Mouse (Mus musculus) cerebellum, adult 2 months (tissue): ENCODE data around the gene Schip1. TPM values are rescaled to one million over a fixed set of nuclear protein-coding genes. Genes with fewer than 3 reads are reported as not detected.
"Not testable (repeated sequence)": the region's sequence is repeated elsewhere in the genome, so short reads cannot be mapped to it uniquely, and the experiment has no call there.

ENCODE experiments used
- DNase-seq, 2 experiments: peaks; one replicate each; pipeline ENCODE4 v3.0.0; 2021
- H3K27ac ChIP-seq: fragments of 200-500 bp; 2 replicates; pipeline ENCODE4 v1.5.1; 2012; ENCODE audit warnings: low read length, control low read depth, inconsistent platforms; ENCODE audit not compliant: insufficient read depth
- H3K27me3 ChIP-seq: fragments of 200-500 bp; 2 replicates; pipeline ENCODE4 v1.6.1; 2012; ENCODE audit warnings: inconsistent platforms, mild to moderate bottlenecking, low read length, moderate library complexity; ENCODE audit not compliant: control insufficient read depth, insufficient read depth
- H3K4me1 ChIP-seq: fragments of 200-500 bp; 2 replicates; pipeline ENCODE4 v1.6.1; 2011; ENCODE audit warnings: low read length; ENCODE audit not compliant: control insufficient read depth, insufficient read depth
- H3K4me3 ChIP-seq: fragments of 200-500 bp; replicated peaks from 2 replicates; pipeline ENCODE3; 2011; ENCODE audit warnings: mild to moderate bottlenecking, low read depth, low read length, control low read depth; ENCODE audit not compliant: insufficient read depth
- CTCF ChIP-seq: fragments of 200-500 bp; IDR thresholded peaks from 2 replicates; pipeline ENCODE4 v1.5.1; 2011; ENCODE audit warnings: low read depth, mild to moderate bottlenecking, control low read depth, low read length, moderate library complexity, borderline replicate concordance; ENCODE audit not compliant: insufficient read depth
- POLR2A ChIP-seq: fragments of 200-500 bp; IDR thresholded peaks from 2 replicates; pipeline ENCODE4 v1.6.1; 2011; ENCODE audit warnings: low read length, control low read depth, borderline replicate concordance; ENCODE audit not compliant: insufficient read depth
- WGBS: fragments of 180-500 bp; shearing (Covaris S2); methylation state at CpG from one replicate; pipeline ENCODE4 v1.1.7; 2018; 5-methylcytosine and 5-hydroxymethylcytosine counted together
- polyA plus RNA-seq: library from polyadenylated mRNA; depleted of rRNA; stranded (reverse); fragments of >200 nt; gene quantifications from 2 replicates; pipeline ENCODE4 v1.2.3, GENCODE M21; 2012

Schip1 gene
- polyA plus RNA-seq, 1 experiment = 208 TPM

GRCm38 (mm10) chr3:68096724-68097431 lies 32.3 kb downstream of the Schip1 start:
- peak in 1 of 2 experiments; percentile 4 for DNase-seq
- Histone ChIP-seq H3K4me1 (peaks cover 2% of the 10 kb centered on the region; the same call in 1 of the 2 replicates), H3K27ac (no peak overlapping the region), H3K27me3 (no peaks in the 10 kb centered on the region), H3K4me3 (no peak overlapping the region)
- WGBS = 90% methylated on average over 4 of the region's 4 CpGs
- TF ChIP-seq POLR2A (no peak), CTCF (no peak)

GRCm38 (mm10) chr3:68099561-68099960 lies 35.0 kb downstream of the Schip1 start:
- WGBS = 53% methylated on average over 6 of the region's 6 CpGs
- not testable (repeated sequence) for H3K27me3 ChIP-seq, H3K4me3 ChIP-seq, DNase-seq, H3K4me1 ChIP-seq, H3K27ac ChIP-seq

GRCm38 (mm10) chr3:68101343-68101742 lies 36.7 kb downstream of the Schip1 start:
- DNase-seq = peak; percentile 11 to 65
- TF ChIP-seq CTCF (no peak), POLR2A (no peak)
- no peak overlapping the region for H3K4me3 ChIP-seq
- no peaks in the 10 kb centered on the region for H3K27me3 ChIP-seq
- H3K4me1 ChIP-seq = peaks cover 2% of the 10 kb centered on the region; the same call in 1 of the 2 replicates
- 15% methylated on average over 4 of the region's 4 CpGs for WGBS
- no peak overlapping the region for H3K27ac ChIP-seq

GRCm38 (mm10) chr3:68105081-68105685 lies 40.6 kb downstream of the Schip1 start:
- DNase-seq = no peak
- Histone ChIP-seq H3K27ac (no peak overlapping the region), H3K27me3 (no peaks in the 10 kb centered on the region), H3K4me3 (no peak overlapping the region), H3K4me1 (peaks cover 2% of the 10 kb centered on the region; the same call in 1 of the 2 replicates)
- 29% methylated on average over 2 of the region's 2 CpGs for WGBS
- TF ChIP-seq POLR2A (no peak), CTCF (no peak)

GRCm38 (mm10) chr3:68121338-68121737 lies 56.7 kb downstream of the Schip1 start:
- DNase-seq = no peak
- 8% methylated on average over 5 of the region's 5 CpGs for WGBS
- Histone ChIP-seq H3K27ac (no peak overlapping the region), H3K4me1 (no peaks in the 10 kb centered on the region), H3K27me3 (no peaks in the 10 kb centered on the region), H3K4me3 (no peak overlapping the region)
- no peak for TF ChIP-seq POLR2A

- DNase-seq = no peak
- 61% methylated on average over 6 of the region's 6 CpGs for WGBS
- Histone ChIP-seq H3K4me1 (no peaks in the 10 kb centered on the region), H3K4me3 (no peak overlapping the region), H3K27me3 (no peaks in the 10 kb centered on the region), H3K27ac (no peak overlapping the region)
- no peak for TF ChIP-seq CTCF
- TF ChIP-seq POLR2A = no peak
Observed at GRCm38 (mm10) chr3:68126284-68126856, 61.8 kb downstream of the Schip1 start.

GRCm38 (mm10) chr3:68130386-68130785 lies 65.8 kb downstream of the Schip1 start:
- no peak for TF ChIP-seq CTCF
- TF ChIP-seq POLR2A = no peak
- DNase-seq = no peak
- 82% methylated on average over 1 of the region's 1 CpGs for WGBS
- no peaks in the 10 kb centered on the region for H3K4me1 ChIP-seq
- H3K27ac ChIP-seq = no peak overlapping the region
- H3K27me3 ChIP-seq = no peaks in the 10 kb centered on the region; the same call in 1 of the 2 replicates
- no peak overlapping the region for H3K4me3 ChIP-seq
